Mouse (Mus musculus): ENCODE measurements around the gene Iscu. TPM values are rescaled to one million over a fixed set of nuclear protein-coding genes. Genes with fewer than 3 reads are reported as not detected.
A peak's percentile ranks its signal among the peaks of the same experiment; 100 is the strongest.
"Not testable (repeated sequence)": the region's sequence is repeated elsewhere in the genome, so short reads cannot be mapped to it uniquely, and the experiment has no call there.

Iscu gene
- total RNA-seq, 2 experiments from 2014 or later: 159 to 182 TPM

DNA sequence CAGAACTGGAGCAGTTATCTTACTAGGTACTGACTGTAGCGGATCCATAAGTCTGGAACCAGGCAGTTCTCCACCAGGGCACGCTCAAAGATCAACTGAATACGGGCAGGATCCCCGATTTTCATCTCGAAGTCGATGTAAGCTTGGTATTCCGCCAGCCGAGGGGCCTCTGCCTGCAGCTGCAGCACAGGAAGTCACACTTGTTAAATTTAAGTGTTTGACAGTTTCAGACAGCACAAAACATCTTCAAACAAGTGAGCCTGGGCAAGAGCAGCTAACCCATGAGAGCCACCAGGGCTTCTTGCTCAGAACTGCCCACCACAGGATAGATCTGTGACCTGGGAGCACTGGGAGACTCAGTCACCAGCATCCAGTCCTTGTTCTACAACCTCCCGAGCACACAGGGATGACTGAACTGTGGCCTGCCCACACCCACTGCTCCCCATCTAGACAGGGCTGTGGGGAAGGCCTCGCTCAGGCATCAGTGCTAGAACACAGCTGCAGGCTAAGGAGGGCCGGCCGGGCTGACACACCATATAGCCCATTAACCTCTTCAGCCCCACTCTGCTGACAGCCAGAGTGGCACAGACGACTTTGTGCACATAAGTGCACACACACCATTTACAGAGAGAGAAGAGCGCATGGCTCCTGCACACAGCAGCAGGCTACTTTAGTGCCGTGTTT is 17.1 kb upstream of the Iscu start:
- DNase-seq (ENCODE audit: low spot score): no peak

DNA sequence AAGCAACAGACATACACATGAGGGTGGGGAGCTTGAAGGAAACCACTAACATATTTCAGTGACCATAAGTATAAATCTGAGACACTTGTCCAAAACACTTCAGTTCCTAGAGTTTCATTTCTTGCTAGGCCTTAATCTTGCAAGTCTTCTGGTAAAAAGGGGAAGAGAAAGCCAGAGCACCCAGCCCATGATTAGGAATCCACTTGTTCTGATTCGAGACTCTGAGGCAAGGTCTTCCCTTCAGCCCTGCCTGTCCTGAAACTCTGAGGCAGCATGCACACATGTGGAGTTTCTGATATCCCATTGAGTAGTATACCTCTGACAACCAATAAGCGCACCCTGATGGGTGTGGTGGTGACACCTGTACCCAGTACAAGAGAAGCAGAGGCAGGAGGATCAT is 11.0 kb upstream of the Iscu start:
- DNase-seq (ENCODE audit: low spot score): no peak

DNA sequence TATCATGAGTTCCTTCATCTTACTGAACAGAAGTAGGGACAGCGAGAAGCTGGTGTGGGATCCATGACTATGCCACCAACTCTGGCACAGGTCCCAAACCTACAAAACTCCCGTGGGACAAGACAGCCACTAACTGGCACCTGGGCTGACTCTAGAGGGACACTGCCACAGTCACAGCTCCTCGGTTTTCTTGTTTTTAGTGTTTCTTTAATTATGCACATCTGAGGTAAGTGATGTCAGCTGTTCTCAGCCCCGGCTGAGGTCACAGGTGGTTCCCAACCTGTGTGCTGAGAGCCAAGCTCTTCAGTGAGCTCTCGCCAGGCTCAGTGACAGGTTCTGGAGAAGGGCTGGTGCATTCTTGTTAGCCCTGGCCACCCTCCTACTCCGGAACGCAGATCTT is 8.1 kb upstream of the Iscu start:
- no peak for DNase-seq (ENCODE audit: low spot score)

DNA sequence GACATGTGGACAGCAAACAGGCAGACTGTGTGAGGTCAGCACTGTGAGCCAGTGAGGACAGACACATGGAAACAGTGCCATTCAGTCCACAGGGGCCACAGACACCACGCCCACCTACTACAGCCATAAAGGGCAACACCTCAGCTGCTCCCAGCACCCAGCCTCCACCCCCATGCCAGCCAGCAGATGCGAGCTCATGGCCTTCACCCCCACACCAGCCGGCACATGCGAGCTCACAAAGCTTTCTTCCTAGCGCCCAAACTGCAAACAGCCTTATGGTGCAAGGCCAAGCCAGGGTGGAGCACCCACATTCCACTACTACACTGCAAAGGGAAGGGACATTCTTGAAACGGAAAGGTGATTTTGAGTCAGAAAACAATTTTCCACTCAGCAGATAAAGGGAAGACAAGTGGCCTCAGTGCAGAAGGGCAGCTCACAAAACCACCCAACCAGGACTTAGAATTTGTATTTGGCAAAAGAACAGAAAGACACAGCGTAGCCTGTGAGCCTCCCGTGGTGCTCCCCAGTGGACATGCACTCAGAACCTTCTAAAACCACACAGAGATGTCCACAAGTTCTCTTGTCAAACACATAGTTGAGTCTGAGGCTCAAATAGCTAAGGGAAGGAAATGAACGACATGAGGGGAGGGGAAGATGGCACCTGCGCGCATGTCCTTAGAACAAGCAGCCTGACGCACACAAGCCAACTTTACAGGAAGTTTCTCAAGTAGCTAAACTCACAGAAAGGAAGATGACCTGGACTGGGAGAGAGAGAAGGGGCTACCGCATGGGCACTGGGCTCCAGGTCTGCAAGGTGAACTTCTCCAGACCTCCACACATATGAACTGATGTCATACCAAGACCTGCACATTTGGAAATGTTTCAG is 6.7 kb upstream of the Iscu start:
- DNase-seq (ENCODE audit: low spot score): no peak

DNA sequence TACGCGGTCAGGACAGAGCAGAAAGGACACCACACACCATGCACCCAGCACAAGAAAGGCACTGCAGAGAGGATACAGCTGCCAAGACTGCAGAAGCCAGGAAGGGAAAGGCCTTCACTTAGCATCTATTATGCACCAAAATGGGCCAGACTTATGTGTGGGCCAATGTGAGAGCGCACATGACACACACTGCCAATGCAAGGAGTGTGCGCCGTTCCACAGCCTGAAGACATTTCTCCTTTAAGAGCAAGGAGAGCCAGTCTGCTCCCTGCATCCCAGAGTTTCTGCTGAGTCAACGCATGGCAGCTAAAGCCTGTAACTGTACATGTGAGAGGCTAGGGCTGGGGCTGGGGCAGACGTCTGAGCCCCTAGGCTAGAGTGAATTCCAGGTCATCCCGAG is 3.7 kb upstream of the Iscu start:
- DNase-seq (ENCODE audit: low spot score): no peak

DNA sequence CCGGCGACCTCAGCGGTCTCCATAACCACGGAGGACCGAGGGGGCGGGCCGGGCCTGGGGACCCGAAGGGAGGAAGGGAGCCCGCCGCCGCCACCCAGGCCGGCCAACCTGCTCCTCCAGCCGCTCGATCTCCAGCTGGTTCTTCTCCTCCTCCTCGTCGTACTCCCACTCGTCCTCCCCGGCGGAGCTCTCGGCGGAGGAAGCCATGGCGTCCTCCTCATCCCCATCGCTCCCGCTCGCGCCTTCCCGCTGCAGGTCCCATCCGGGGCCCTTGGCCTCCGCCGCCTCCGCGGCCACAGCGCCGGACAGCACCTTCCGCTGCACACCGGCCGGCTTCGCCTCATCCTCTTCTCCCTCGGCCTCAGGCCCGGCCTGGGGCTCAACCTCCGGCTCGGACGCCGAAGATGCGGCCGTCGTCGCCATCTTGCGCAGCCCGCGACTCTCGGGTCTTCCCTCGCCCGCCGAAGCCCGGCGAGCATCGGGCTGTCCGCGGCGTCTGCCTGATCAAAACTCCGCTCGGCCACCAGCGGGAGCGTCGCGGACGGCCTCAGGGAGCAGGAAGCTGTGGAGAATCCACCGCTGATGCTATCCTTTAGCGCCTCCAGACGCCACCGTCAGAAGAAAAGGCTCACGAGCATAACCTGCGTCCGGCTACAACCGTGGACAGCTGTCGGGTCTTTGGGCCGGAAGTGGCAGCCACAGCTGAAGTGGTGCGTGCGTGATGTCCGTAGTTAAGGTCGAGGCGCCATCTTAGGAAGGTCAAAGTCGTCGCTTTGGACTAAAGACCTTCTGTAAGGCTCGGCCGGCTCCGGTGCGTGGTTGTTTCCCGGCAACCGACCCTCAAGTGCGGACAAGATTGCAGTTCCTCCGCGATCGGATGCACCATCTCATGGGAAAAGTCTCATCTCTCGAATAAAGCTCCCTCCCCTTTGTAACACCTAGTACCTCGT is 1.1 kb upstream of the Iscu start:
- peak; percentile 87 for DNase-seq (ENCODE audit: low spot score)

DNA sequence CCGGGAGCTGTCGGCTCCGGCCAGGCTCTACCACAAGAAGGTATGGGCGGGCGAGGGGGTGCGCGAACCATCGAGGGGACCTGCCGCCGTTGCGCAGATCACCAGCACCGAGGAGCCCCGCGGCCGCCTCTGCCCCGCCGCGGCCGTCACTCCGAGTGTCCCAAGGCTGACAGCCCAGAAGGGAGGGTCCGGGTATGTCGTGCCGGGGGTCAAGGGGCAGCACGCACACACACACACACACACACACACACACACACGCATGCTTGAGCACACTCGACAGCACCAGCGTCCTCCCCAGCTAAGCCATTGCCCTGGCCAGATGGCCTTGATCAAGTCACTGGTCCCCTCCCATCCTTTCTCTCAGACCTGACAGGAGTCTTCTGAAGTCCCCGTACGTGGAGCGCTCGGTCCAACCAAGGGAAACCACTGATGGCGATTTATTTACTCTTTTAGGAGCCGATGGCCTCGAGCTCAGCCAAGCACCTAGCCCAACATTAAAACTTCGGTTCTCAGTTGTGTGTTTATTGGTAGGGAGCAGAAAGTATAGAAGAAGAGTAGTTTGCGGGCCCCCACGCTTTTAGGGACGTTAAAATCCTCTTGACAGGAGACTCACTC is 464 bp downstream of the Iscu start:
- no peak for DNase-seq (ENCODE audit: low spot score)

DNA sequence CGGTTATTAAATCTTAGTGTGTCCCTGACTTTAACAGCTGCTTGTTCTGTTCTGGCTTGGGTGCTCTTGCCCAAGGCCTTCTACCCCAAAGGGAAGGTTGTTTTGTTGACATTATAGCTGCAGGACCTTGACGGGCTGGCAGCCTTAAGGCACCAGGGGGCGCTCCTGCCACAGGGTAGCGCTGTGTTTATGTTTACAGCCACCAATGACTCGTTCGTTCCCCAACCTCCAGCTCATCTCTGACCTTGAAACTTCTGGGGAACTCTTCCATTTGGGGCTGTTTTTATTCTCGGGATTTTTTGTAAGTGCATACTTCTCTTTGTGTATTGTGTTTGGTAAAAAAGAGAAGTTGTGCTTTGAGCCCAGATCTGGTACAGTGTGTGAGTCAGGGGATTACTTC is 1.1 kb downstream of the Iscu start:
- DNase-seq (ENCODE audit: low spot score): peak; percentile 88

DNA sequence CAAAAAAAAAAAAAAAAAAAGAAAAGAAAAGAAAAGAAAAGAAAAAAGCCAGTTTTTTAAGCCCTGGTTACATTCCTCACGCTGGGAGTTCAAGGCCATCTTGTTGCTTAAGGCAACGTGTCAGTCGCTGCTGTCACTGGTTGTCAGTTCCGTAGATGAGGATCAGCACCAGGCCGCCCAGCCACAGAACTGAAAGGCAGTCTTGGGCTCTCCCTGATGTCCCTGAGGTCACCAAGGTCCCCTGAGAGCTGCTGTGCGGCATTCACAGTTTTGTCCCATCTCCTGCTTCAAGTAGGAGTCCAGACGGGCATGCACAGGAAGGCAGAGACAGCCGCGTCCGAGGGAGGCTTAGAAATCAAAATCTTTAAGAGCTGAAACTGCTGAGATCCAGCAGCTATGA is 3.0 kb downstream of the Iscu start:
- no peak for DNase-seq (ENCODE audit: low spot score)

DNA sequence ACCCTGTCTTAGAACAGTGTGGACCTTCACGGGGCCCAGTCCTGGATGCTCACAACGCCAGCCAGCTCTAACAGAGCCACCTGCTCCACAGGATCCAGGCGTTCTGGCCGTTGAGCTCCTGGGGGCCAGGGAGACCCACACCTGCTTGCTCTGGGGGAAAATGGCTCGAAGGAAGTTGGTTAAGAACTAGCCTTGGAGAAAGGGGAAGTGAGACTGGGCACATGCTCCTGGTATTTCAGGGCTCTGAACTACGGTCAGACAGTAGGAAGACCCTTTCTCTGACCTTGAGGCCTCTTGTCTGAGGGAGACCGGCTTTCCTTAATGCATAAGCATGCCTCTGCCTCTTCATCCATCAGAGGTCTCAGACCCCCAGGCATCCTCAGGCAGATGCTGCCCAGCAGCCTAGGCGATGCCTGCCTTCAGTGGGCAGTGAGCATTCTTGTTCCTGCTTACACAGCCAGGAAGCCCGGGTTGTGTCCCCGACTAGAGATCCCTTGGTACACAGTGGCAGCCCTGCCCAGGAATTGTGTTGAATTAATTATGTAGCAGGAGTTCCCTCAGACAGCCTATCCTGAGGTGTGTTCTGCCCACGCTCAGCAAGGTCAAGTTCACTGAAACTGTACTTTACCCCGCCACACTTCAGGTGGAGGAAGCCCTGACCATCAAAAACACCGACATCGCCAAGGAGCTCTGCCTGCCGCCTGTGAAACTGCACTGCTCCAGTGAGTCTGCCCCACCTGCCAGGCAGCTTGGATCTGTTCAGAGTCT is 3.8 kb downstream of the Iscu start:
- no peak for DNase-seq (ENCODE audit: low spot score)

DNA sequence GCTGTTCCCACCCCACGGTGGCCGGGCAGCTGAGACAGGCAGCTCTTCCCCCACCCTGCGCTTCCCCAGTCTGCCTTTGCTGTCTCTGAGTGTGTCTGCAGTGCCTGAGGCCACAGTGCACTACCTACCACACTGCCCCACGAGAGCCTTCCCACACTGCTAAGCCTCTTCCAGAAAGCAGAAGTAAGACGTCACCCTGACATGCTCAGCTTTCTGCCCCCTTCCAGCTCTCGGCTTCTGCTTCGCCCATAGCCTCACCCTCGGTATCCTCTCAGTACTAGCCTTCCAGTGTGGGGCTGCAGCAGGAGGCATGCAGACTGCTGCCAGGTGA is 4.3 kb downstream of the Iscu start:
- no peak for DNase-seq (ENCODE audit: low spot score)

DNA sequence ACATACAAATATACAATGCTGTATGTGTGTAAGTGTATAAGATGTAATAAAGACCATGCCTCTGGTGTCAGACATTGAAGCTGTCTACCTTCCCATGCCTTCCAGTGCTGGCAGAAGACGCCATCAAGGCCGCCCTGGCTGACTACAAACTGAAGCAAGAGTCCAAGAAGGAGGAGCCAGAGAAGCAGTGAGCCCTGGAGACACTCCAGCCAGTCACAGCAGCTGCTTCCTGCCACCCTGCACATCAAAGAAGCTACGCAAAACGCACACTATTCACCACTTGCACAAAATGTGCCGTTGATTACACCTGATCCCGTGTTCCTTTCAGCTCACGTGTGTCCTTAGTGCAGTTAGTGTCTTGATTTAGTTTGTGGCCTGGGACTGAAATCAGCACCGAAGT is 5.2 kb downstream of the Iscu start:
- DNase-seq (ENCODE audit: low spot score): not testable (repeated sequence)

DNA sequence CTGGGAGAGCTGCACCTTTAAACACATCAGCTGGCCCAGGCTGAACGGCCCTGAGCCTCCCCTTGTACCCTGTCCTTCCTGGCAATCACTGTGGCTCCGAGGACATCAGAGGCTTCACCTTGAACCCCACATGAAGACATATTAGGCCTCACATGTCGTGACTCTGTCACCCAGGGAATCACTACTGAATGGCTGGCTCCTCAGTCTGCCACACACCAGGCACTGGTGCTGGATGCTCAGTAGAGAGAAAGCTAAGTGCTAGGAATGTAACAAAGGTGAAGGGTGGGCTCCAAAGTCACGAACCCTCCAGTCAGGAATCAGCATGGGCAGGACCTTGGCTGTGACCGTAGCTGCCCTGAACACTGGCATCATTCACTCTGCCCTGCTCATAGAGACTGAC is 7.0 kb downstream of the Iscu start:
- DNase-seq (ENCODE audit: low spot score): no peak

DNA sequence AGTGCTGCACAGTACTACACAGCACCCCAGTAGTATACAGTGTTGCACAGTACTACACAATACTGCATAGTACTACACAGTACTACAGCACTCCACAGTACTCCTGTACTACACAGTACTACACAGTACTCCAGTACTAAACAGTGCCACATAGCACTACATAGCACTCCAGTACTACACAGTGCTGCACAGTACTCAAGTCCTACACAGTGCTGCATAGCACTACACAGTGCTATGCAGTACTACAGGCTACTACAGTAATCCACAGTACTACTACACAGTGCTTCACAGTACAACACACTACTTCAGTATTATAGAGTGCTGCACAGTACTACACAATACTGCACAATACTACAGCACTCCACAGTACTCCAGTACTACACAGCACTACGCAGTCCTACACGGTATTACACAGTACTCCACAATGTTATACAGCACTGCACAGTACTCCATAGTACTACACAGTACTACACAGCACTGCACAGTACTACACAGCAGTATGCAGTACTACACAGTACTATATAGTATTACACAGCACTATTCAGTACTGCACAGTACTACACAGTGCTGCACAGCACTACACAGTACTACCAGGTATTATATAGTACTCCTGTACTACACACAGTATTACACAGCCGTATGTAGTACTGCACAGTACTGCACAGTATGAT is 7.7 kb downstream of the Iscu start:
- DNase-seq (ENCODE audit: low spot score): no peak

DNA sequence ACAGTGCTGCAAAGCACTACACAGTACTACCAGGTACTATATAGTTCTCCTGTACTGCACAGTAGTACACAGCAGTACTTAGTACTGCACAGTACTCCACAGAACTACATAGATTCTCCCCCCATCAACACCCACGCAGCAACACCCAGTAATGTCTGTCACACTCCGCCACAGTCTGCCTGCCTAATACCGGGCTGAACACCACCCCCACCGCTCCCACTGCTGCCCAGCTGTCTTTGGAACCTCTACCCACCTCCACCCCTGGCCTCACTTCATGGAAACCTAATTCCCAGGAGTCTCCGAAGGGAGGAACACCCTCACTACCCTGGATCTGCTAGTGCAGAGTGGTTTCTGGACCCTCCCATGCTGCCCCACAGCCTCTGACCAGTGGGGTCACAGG is 8.2 kb downstream of the Iscu start:
- DNase-seq (ENCODE audit: low spot score): no peak

DNA sequence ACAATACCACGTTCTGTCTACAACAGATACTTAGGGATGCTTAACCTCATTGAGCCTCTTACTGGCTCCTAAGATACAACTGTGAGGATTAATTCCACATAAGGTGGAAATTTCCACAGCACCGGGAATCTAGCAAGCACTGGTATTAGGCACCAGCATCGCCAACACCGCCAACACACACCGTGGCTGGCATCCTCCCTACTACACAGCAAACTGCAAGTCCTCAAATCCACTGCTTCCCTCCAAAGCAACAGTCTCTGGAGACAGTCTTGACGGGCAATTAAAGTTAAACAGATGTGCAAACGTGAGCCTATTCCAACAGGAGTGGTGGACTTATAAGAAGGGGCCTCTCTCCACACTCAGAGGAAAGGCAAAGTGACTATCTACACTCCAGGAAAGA is 8.7 kb downstream of the Iscu start:
- DNase-seq (ENCODE audit: low spot score): no peak

DNA sequence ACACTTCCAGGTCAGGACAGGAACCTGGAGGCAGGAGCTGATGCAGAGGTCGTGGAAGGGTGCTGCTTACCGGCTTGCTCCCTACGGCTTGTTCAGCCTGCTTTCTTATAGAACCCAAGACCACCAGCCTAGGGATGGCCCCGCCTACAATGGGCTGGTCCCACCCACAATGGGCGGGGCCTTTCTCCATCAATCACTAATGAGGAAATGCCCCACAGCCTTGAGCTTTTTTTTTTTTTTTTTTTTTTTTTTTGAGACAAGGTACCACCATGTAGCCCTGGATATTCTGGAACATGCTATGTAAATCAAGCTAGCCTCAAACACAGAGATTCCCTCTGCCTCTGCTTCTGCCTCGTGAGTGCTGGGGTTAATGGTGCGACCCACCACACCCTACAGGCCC is 9.3 kb downstream of the Iscu start:
- no peak for DNase-seq (ENCODE audit: low spot score)

DNA sequence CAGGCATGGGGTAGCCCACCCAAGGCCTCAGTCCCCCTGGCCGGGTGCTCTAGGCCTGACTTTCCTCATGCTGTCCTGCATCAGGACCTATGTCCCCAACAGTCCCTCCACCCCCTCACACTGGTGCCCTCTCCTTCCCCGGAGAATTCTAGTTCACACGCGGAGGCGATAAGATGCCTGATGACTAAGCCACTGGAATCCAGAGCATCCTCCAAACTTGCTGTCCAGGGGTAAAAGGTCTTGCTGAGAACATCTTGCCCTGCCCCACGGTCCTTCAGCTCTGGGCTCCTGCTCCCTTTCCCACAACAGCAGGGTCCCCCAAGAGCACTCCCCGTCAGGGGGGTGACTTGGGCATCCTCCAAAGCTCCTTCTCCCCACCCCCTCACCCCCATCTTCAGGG is 10.1 kb downstream of the Iscu start:
- DNase-seq (ENCODE audit: low spot score): no peak

DNA sequence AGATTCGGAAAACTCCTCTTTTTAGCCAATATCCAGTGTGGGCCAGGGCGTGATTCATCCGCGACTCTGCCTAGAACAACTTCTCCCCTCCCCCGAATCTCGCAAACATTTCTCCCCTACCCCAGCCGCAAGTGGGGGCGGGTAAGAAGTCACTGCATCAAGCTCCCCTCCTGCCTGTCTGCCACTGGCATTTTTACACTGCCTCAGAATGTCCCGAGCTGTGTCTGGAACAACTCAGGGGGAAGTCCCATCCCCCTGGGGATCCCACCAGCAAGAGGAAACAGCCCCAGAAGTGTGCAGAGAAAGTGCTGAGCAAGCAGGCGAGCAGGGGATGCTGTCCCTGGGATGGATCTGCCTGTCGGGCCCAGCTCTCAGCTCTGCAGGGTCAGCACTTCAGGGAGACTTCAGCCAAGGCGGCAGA is 11.0 kb downstream of the Iscu start:
- peak; percentile 32 for DNase-seq (ENCODE audit: low spot score)

DNA sequence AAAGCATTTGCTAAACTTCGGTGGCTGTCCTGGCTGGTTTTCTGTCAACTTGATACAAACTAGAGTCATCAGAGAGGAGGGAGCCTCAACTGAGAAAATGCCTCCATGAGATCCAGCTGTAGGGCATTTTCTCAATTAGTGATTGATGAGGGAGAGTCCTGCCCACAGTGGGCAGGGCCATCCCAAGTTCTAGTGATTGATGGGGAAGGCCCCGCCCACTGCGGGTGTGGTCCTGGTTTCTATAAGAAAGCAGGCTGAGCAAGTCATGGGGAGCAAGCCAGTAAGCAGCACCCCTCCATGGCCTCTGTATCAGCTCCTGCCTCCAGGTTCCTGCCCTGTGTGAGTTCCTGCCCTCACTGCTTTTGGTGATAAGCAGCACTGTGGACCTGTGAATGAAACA is 11.6 kb downstream of the Iscu start:
- not testable (repeated sequence) for DNase-seq (ENCODE audit: low spot score)

All from gastrocnemius, adult 18-20 months (tissue).